Mouse (Mus musculus): ENCODE measurements around the gene Enox1.

The Enox1 gene

DNA sequence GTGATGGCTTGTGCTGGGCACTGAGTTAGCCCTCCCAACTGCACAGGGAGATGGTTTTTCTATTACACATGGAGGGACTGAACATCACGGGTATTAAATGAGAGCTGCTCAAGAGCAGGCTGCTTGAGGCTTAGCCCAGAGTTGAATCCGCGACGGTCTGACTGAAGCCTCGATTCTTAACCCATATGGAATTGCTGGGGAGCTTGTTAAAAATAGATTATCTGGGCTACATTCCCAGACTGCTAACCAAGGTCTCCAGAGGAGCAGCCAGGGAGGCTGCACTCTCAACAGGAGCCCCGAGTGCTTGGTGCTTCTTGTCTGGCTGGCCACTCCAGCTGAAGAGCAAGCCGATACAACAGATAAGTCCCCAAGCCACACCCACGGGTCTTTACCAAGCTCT lies 562.3 kb downstream of the Enox1 start:
- no peak for DNase-seq

DNA sequence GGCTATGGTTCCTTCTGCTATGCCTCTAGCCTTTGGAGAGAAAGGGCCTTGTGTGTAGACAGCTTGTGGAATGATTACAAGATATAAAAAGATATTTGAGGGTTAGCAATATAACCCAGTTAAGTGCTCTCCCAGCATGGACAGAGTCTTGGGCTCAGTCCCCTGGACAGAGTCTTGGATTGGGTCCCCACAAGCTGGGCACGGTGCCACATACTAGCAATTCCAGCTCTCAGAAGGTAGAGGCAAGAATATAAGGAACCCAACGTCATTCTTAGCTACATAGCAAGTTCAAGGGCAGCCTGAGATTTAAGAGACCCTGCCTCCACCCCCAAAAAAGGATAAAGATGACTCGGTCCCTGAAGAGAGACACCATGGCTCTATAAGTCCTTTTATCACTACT lies 581.5 kb downstream of the Enox1 start:
- no peak for DNase-seq

DNA sequence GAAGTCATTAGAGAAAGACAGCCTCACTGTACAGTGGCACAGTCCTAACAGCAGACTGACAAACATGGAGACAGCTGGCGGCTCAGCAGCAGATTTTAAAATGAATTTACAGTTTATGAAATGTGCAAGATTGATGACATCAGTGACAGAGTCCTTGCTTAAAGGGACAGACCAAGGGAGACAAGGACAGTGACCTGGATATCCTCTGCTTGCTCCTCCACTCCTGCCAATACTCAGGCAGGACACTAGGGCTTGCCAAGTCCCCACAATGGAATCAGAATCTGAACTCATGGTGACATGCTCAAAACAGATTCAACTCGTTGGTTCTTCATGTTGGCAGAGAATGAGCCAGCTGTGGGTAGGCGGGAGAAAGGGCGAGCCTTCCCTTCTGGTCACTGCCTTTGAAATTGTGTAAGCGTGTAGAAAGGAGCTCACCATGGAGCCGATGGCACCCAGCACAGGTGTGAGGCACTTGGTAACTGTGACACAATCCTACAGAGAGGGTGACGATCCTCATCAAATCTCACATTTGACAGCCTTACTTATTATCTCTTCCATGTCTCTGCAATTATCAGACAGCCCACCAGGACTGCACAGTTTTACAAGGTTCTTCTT lies 582.3 kb downstream of the Enox1 start:
- no peak for DNase-seq

GRCm38 (mm10) chr14:77739376-77739775 lies 582.8 kb downstream of the Enox1 start:
- DNase-seq, result no peak

GRCm38 (mm10) chr14:77744638-77745240 lies 588.2 kb downstream of the Enox1 start:
- no peak for DNase-seq

DNA sequence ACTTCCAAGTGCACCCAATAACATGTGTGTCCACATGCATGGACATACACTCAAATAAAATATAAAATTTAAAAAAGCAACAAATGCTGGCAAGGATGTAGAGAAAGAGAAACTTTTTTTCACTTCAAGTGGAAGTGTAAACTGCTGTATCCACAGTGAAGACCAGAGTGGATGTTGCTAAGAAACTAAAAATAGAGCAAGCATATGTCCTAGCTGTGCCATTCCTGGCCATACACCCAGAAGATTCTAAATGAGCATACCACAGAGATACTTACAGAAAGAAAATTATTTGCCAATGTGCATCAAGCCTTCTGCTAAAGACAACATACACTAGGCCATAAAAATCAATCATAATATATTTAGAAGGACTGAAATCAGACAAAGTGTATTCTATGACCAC lies 592.4 kb downstream of the Enox1 start:
- no peak for DNase-seq
